Mouse (Mus musculus) intestine, postnatal 0 days (tissue): Measurements from ENCODE around the gene Enthd1. TPM values are rescaled to one million over a fixed set of nuclear protein-coding genes. Genes with fewer than 3 reads are reported as not detected.

Experiments used
- ATAC-seq: fragments of 200-750 bp; cut with Nextera tagmentation; 2 replicates; pipeline ENCODE4 v1.8.0; 2017; ENCODE audit warnings: mild to moderate bottlenecking, moderate TSS enrichment, moderate library complexity
- H3K27ac ChIP-seq: fragments of 300-500 bp; sonication (generic); 2 replicates; pipeline ENCODE4 v1.5.1; 2014; ENCODE audit warnings: mild to moderate bottlenecking, low read depth, low read length, moderate library complexity
- H3K27me3 ChIP-seq: fragments of 300-500 bp; sonication (generic); replicated peaks from 2 replicates; pipeline ENCODE4 v1.6.1; 2014; ENCODE audit warnings: low read length, mixed read lengths; ENCODE audit not compliant: control insufficient read depth, insufficient read depth
- H3K36me3 ChIP-seq: fragments of 300-500 bp; sonication (generic); 2 replicates; pipeline ENCODE4 v1.6.1; 2014; ENCODE audit warnings: mild to moderate bottlenecking, moderate library complexity; ENCODE audit not compliant: control insufficient read depth, insufficient read depth
- H3K4me1 ChIP-seq: fragments of 300-500 bp; sonication (generic); replicated peaks from 2 replicates; pipeline ENCODE4 v1.6.1; 2014; ENCODE audit warnings: antibody characterized with exemption, low read length, mixed read lengths; ENCODE audit not compliant: control insufficient read depth, insufficient read depth
- H3K4me2 ChIP-seq: fragments of 300-500 bp; sonication (generic); replicated peaks from 2 replicates; pipeline ENCODE4 v1.6.1; 2014; ENCODE audit warnings: low read depth, mild to moderate bottlenecking, moderate library complexity
- H3K4me3 ChIP-seq: fragments of 300-500 bp; sonication (generic); 2 replicates; pipeline ENCODE4 v1.5.1; 2014; ENCODE audit warnings: low read depth, low read length
- H3K9ac ChIP-seq: fragments of 300-500 bp; sonication (generic); 2 replicates; pipeline ENCODE4 v1.6.1; 2014; ENCODE audit warnings: mild to moderate bottlenecking, low read depth, low read length
- H3K9me3 ChIP-seq: fragments of 300-500 bp; sonication (generic); 2 replicates; pipeline ENCODE4 v1.6.1; 2016; ENCODE audit warnings: mixed run types; ENCODE audit not compliant: control insufficient read depth
- CTCF ChIP-seq: sonication (generic); IDR thresholded peaks from 2 replicates; pipeline ENCODE4 v1.5.1; 2016; ENCODE audit warnings: low read depth, mild to moderate bottlenecking, control low read depth, antibody characterized with exemption, moderate library complexity
- WGBS: fragments of 180-500 bp; shearing (Covaris S2); extraction: QIAGEN DNeasy Blood & Tissue Kit; methylation state at CpG from one replicate; pipeline ENCODE4 v1.1.7; 2014; 5-methylcytosine and 5-hydroxymethylcytosine counted together
- polyA plus RNA-seq: library from polyadenylated mRNA; unstranded; fragments of >200 nt; fragmentation: Nextera tagmentation; extraction: Ambion mirVana; gene quantifications from 2 replicates; pipeline ENCODE4 v1.2.1, GENCODE M21; 2015

The Enthd1 gene
- polyA plus RNA-seq, 1 experiment from 2014 or later = not detected

GRCm38 (mm10) chr15:80461446-80461845, 103.5 kb downstream of the Enthd1 start:
- ATAC-seq = no peak
- Histone ChIP-seq H3K9ac (no peak overlapping the region), H3K27me3 (peaks cover 8% of the 10 kb centered on the region; the same call in 1 of the 2 replicates), H3K4me2 (no peak overlapping the region), H3K9me3 (no peaks in the 10 kb centered on the region), H3K27ac (no peak overlapping the region), H3K4me3 (no peak overlapping the region), H3K36me3 (no peaks in the 10 kb centered on the region), H3K4me1 (no peaks in the 10 kb centered on the region)
- WGBS = 31% methylated on average over 2 of the region's 2 CpGs
- no peak for TF ChIP-seq CTCF

- no peaks in the 10 kb centered on the region for H3K9me3 ChIP-seq
- ATAC-seq = no peak
- no peaks in the 10 kb centered on the region for H3K4me1 ChIP-seq
- TF ChIP-seq CTCF = no peak
- no peak overlapping the region for H3K4me3 ChIP-seq
- 70% methylated on average over 9 of the region's 9 CpGs for WGBS
- no peak overlapping the region for H3K9ac ChIP-seq
- no peak overlapping the region for H3K27ac ChIP-seq
- peaks cover 8% of the 10 kb centered on the region; the same call in 1 of the 2 replicates for H3K27me3 ChIP-seq
- H3K4me2 ChIP-seq = no peak overlapping the region
- no peaks in the 10 kb centered on the region for H3K36me3 ChIP-seq
Measured at GRCm38 (mm10) chr15:80460011-80460410, 104.9 kb downstream of the Enthd1 start.

GRCm38 (mm10) chr15:80457984-80458383, 107.0 kb downstream of the Enthd1 start:
- Histone ChIP-seq H3K27ac (no peak overlapping the region), H3K9me3 (no peaks in the 10 kb centered on the region), H3K27me3 (peaks cover 7% of the 10 kb centered on the region; the same call in 1 of the 2 replicates), H3K4me1 (no peaks in the 10 kb centered on the region), H3K4me3 (no peak overlapping the region), H3K9ac (no peak overlapping the region), H3K4me2 (no peak overlapping the region), H3K36me3 (no peaks in the 10 kb centered on the region)
- TF ChIP-seq CTCF = no peak
- ATAC-seq = no peak
- 81% methylated on average over 3 of the region's 3 CpGs for WGBS

DNA sequence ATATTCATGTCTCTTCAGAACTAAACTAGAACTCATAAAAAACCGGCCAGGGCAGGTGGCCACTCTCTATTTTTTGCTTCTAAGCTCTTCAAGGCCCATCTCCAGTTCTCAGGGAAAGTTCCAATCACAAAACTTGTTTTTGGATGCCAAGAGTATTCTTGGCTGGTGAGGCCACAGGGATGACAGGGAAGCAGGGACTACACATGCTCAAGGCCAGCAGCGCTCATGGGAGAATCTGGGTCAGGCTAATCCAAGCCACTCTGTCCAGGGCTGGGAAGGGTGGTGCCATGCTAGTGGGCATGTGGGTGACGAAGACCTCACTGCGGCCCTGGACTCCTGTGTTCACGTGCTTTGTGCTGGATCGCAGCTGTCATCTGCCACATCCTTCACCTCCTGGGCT, 110.5 kb downstream of the Enthd1 start:
- no peaks in the 10 kb centered on the region for H3K27me3 ChIP-seq
- H3K9ac ChIP-seq = no peak overlapping the region
- no peaks in the 10 kb centered on the region for H3K36me3 ChIP-seq
- no peaks in the 10 kb centered on the region for H3K4me1 ChIP-seq
- WGBS = 82% methylated on average over 6 of the region's 6 CpGs
- H3K9me3 ChIP-seq = no peaks in the 10 kb centered on the region
- TF ChIP-seq CTCF = no peak
- no peak overlapping the region for H3K4me3 ChIP-seq
- H3K4me2 ChIP-seq = no peak overlapping the region
- H3K27ac ChIP-seq = no peak overlapping the region
- ATAC-seq = no peak

GRCm38 (mm10) chr15:80452425-80452824, 112.5 kb downstream of the Enthd1 start:
- Histone ChIP-seq H3K27ac (no peak overlapping the region), H3K4me1 (no peaks in the 10 kb centered on the region), H3K9me3 (no peaks in the 10 kb centered on the region), H3K27me3 (no peaks in the 10 kb centered on the region), H3K4me3 (no peak overlapping the region), H3K9ac (no peak overlapping the region), H3K36me3 (no peaks in the 10 kb centered on the region), H3K4me2 (peak overlapping the region; percentile 21; the same call in 1 of the 2 replicates)
- ATAC-seq = no peak
- WGBS = 50% methylated on average over 16 of the region's 16 CpGs
- TF ChIP-seq CTCF = no peak

- TF ChIP-seq CTCF = no peak
- Histone ChIP-seq H3K4me1 (no peaks in the 10 kb centered on the region), H3K9ac (no peak overlapping the region), H3K36me3 (no peaks in the 10 kb centered on the region), H3K27me3 (no peaks in the 10 kb centered on the region), H3K4me3 (no peak overlapping the region), H3K27ac (no peak overlapping the region), H3K9me3 (no peaks in the 10 kb centered on the region), H3K4me2 (no peak overlapping the region)
- ATAC-seq = no peak
- WGBS = 67% methylated on average over 15 of the region's 15 CpGs
Measured at GRCm38 (mm10) chr15:80445956-80446687, 118.8 kb downstream of the Enthd1 start.

GRCm38 (mm10) chr15:80440195-80440594, 124.8 kb downstream of the Enthd1 start:
- H3K4me2 ChIP-seq = no peak overlapping the region
- WGBS = 70% methylated on average over 6 of the region's 6 CpGs
- no peak for ATAC-seq
- H3K36me3 ChIP-seq = no peaks in the 10 kb centered on the region
- TF ChIP-seq CTCF = no peak
- H3K9me3 ChIP-seq = no peaks in the 10 kb centered on the region
- H3K9ac ChIP-seq = no peak overlapping the region
- no peaks in the 10 kb centered on the region for H3K27me3 ChIP-seq
- no peak overlapping the region for H3K4me3 ChIP-seq
- H3K27ac ChIP-seq = no peak overlapping the region
- H3K4me1 ChIP-seq = no peaks in the 10 kb centered on the region
